Mouse (Mus musculus): ENCODE measurements at regions not wholly inside any gene's neighbourhood (a gene's known extent, or its start where the extent isn't known, plus 50 kb on each side); places are given as distances from the start of the nearest gene placed in this dataset.

GRCm38 (mm10) chr13:44132510-44132909 is 347.9 kb downstream of the Cd83 start:
- TF ChIP-seq CTCF (IDR thresholded peaks at IDR 0.05; ENCODE audit: low read depth) (no peak), EP300 (optimal IDR thresholded peaks at IDR 0.05) (no peak)

All from stomach, postnatal 0 days (tissue).